ENCODE assay signal across 26 mouse cellular contexts in the genomic region with DNA sequence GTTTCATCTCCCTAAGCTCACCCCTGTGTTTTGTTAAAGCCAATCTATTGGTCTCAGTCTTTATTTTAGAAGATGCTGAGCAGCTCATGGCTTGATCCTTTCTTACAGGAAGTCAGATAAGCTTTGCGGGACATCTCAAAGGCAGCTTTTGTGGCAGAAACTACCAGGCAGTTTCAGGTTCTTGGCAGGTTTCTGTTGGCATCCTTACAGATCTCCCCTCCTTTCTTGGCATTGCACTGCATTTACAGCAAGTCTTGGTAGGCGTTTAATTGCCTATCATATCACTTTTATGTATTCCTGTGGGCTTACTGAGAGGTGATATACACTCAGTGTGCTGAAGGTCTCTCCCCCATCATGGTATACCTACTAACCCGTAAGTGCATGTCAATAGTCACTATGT.
"Had no signal": no experiment of that assay in that cellular context is flagged by ENCODE, and none has a peak within 500 bp of the region (broad histone marks: within the 10 kb centered on the region; RNA-seq: fewer than 3 reads in every experiment).

No protein-coding gene starts in this region.

- DNase-seq: gastrocnemius, postnatal 10 days; gastrocnemius, postnatal 25 days; heart, adult 18-20 months; heart, postnatal 10 days; heart, postnatal 4 days; kidney, adult 18-20 months; kidney, adult 8-10 months; kidney, postnatal 14 days; kidney, postnatal 36 days; layer of hippocampus, adult 9-11 months; layer of hippocampus, postnatal 36 days; left cerebral cortex, postnatal 4 days had no signal

- H3K9me3 ChIP-seq: heart, embryonic 10.5 days; heart, embryonic 12.5 days; hindbrain, embryonic 10.5 days; hindbrain, embryonic 12.5 days; intestine, embryonic 15.5 days; limb, embryonic 13.5 days; limb, embryonic 15.5 days; liver, embryonic 12.5 days had no signal

- H3K27ac ChIP-seq: heart, embryonic 10.5 days; hindbrain, embryonic 10.5 days; hindbrain, embryonic 12.5 days; hindbrain, embryonic 14.5 days; intestine, embryonic 15.5 days; kidney, postnatal 0 days; limb, embryonic 13.5 days; limb, embryonic 15.5 days; liver, embryonic 12.5 days; liver, embryonic 14.5 days had no signal

- H3K9ac ChIP-seq: heart, embryonic 12.5 days; hindbrain, embryonic 12.5 days; hindbrain, embryonic 14.5 days; intestine, embryonic 15.5 days; limb, embryonic 13.5 days; limb, embryonic 15.5 days; liver, embryonic 12.5 days; liver, embryonic 14.5 days had no signal

- H3K36me3 ChIP-seq: heart, embryonic 10.5 days; heart, embryonic 12.5 days; hindbrain, embryonic 10.5 days; hindbrain, embryonic 12.5 days; intestine, embryonic 15.5 days; limb, embryonic 13.5 days; limb, embryonic 15.5 days; liver, embryonic 12.5 days had no signal

- H3K4me3 ChIP-seq: heart, embryonic 10.5 days; heart, embryonic 12.5 days; hindbrain, embryonic 10.5 days; hindbrain, embryonic 12.5 days; intestine, embryonic 15.5 days; limb, embryonic 13.5 days; limb, embryonic 15.5 days; liver, embryonic 12.5 days had no signal

- ATAC-seq: hindbrain, embryonic 16.5 days; inflammation-experienced regulatory T-cells, adult 6 months; intestine, embryonic 15.5 days; intestine, postnatal 0 days; liver, embryonic 12.5 days had no signal

- H3K4me2 ChIP-seq: heart, embryonic 12.5 days; hindbrain, embryonic 12.5 days; hindbrain, embryonic 14.5 days; intestine, embryonic 15.5 days; limb, embryonic 13.5 days; limb, embryonic 15.5 days; liver, embryonic 12.5 days had no signal

- H3K4me1 ChIP-seq: heart, embryonic 10.5 days; heart, embryonic 12.5 days; hindbrain, embryonic 10.5 days; hindbrain, embryonic 12.5 days; intestine, embryonic 15.5 days; limb, embryonic 13.5 days; limb, embryonic 15.5 days; liver, embryonic 12.5 days had no signal

- H3K27me3 ChIP-seq: heart, embryonic 12.5 days; hindbrain, embryonic 12.5 days; intestine, embryonic 15.5 days; limb, embryonic 13.5 days; limb, embryonic 15.5 days; liver, embryonic 12.5 days had no signal
